Comparison of ENCODE assay signal across 19 mouse cellular contexts in genomic region chr17:3157016-3157415, GRCm38 (mm10). TPM values are rescaled to one million over a fixed set of nuclear protein-coding genes. Genes with fewer than 3 reads are reported as not detected.
DNase-seq lines count a peak whose midpoint lies in the region; ATAC-seq and TF ChIP-seq lines count a peak whose summit lies in the region.
"Had no signal": no experiment of that assay in that cellular context is flagged by ENCODE, and none has a peak within 500 bp of the region (broad histone marks: within the 10 kb centered on the region; RNA-seq: fewer than 3 reads in every experiment).

No protein-coding gene starts in this region.

- in situ Hi-C loops in ES-E14 (cut with MboI; ENCODE audit: low sequenced_read_pairs in 2 of 2, unreplicated experiment in 2 of 2) = no loop called here

- H3K9ac ChIP-seq in ES-E14 (ENCODE audit: insufficient read depth, low read depth, low read length, poor library complexity, severe bottlenecking) = peak overlapping the region; percentile 48; the same call in 1 of the 2 replicates
- H3K9ac ChIP-seq: embryonic facial prominence, embryonic 12.5 days; forebrain, embryonic 15.5 days; hindbrain, embryonic 13.5 days had no signal

- no peak for DNase-seq in testis, postnatal 14 days (ENCODE audit: low spot score)
- no peak for DNase-seq in ES-E14 (ENCODE audit: low read depth, low spot score)
- no peak for DNase-seq in adrenal gland, postnatal 4 days (ENCODE audit: low spot score in 2 of 2)
- DNase-seq in natural killer cell, adult 2 months (ENCODE audit: low spot score in 2 of 2) = no peak
- no peak for DNase-seq in adrenal gland, postnatal 10 days
- DNase-seq: adrenal gland, postnatal 14 days; cerebellum, adult 11 months; cerebellum, adult 9-10 months; gastrocnemius, postnatal 36 days; heart, adult 18-20 months; heart, postnatal 10 days; heart, postnatal 4 days had no signal

- 0 out of 2 replicates have a peak, but pooled peaks have one; percentile 4 for ATAC-seq in granulocyte monocyte progenitor cell, adult 5-6 weeks (replicated peaks; ENCODE audit: poor library complexity, severe bottlenecking)
- ATAC-seq: forebrain, embryonic 15.5 days; intestine, embryonic 16.5 days had no signal

- H3K9me3 ChIP-seq in ES-E14 (ENCODE audit: control insufficient read depth, insufficient read depth, low read depth, low read length) = no peaks in the 10 kb centered on the region
- H3K9me3 ChIP-seq: embryonic facial prominence, embryonic 12.5 days; forebrain, embryonic 15.5 days; heart, embryonic 10.5 days; hindbrain, embryonic 13.5 days had no signal

- TF ChIP-seq CTCF in testis, adult 2 months (IDR thresholded peaks at IDR 0.05; ENCODE audit: control insufficient read depth, insufficient read depth, insufficient replicate concordance, low read depth, low read length) = no peak

- H3K36me3 ChIP-seq in testis, adult 2 months (ENCODE audit: control insufficient read depth, insufficient read depth, low read length) = no peaks in the 10 kb centered on the region
- H3K36me3 ChIP-seq in ES-E14 (ENCODE audit: control insufficient read depth, insufficient read depth, low read length, poor library complexity, severe bottlenecking) = peaks cover 3% of the 10 kb centered on the region

- no peak for TF ChIP-seq POLR2A in testis, adult 2 months (IDR thresholded peaks at IDR 0.05; ENCODE audit: control insufficient read depth, low read depth, low read length)

- H3K4me3 ChIP-seq in testis, adult 2 months (ENCODE audit: control insufficient read depth, low read depth, low read length) = peak overlapping the region; percentile 80
- peak overlapping the region in 1 of 2 experiments; percentile 52; a peak in 2 of 4 replicates for H3K4me3 ChIP-seq in ES-E14 (ENCODE audit: insufficient read depth in 1 of 2, low read depth in 1 of 2, low read length in 2 of 2, poor library complexity in 1 of 2, severe bottlenecking in 1 of 2)
- H3K4me3 ChIP-seq: embryonic facial prominence, embryonic 12.5 days; forebrain, embryonic 15.5 days; heart, embryonic 10.5 days; hindbrain, embryonic 13.5 days had no signal

- H3K27ac ChIP-seq in testis, adult 2 months (ENCODE audit: control insufficient read depth, insufficient read depth, low read depth, low read length) = no peak overlapping the region; the same call in 1 of the 2 replicates
- H3K27ac ChIP-seq in ES-E14 (ENCODE audit: insufficient read depth, low read depth, low read length, poor library complexity, severe bottlenecking) = peak overlapping the region; percentile 90; the same call in 1 of the 2 replicates
- H3K27ac ChIP-seq: embryonic facial prominence, embryonic 12.5 days; forebrain, embryonic 15.5 days; heart, embryonic 10.5 days; hindbrain, embryonic 13.5 days had no signal

- H3K4me1 ChIP-seq in testis, adult 2 months (ENCODE audit: control insufficient read depth, insufficient read depth, low read length) = no peaks in the 10 kb centered on the region
- H3K4me1 ChIP-seq in ES-E14 (ENCODE audit: control insufficient read depth in 2 of 2, insufficient read depth in 2 of 2, low read length in 2 of 2, poor library complexity in 1 of 2) = peaks cover 5 to 8% of the 10 kb centered on the region in 2 experiments; a peak in 3 of 4 replicates
- H3K4me1 ChIP-seq: embryonic facial prominence, embryonic 12.5 days; forebrain, embryonic 15.5 days; heart, embryonic 10.5 days; hindbrain, embryonic 13.5 days had no signal

- no peaks in the 10 kb centered on the region for H3K27me3 ChIP-seq in testis, adult 2 months (ENCODE audit: control insufficient read depth, insufficient read depth, low read length)
- H3K27me3 ChIP-seq: embryonic facial prominence, embryonic 12.5 days; forebrain, embryonic 15.5 days; hindbrain, embryonic 13.5 days had no signal

TF ChIP-seq in ES-E14, 5 proteins besides CTCF, POLR2A, EP300 and RAD21:
- no peak for TF ChIP-seq HCFC1 (IDR thresholded peaks at IDR 0.05; ENCODE audit: borderline replicate concordance, insufficient read depth, low read length)
- TF ChIP-seq CHD2 (IDR thresholded peaks at IDR 0.05; ENCODE audit: low read depth, low read length) = no peak
- TF ChIP-seq ZC3H11A (IDR thresholded peaks at IDR 0.05; ENCODE audit: borderline replicate concordance, low read depth, low read length) = no peak
- TF ChIP-seq MAFK (IDR thresholded peaks at IDR 0.05; ENCODE audit: insufficient read depth, low read depth, low read length) = no peak
- no peak for TF ChIP-seq ZNF384 (IDR thresholded peaks at IDR 0.05; ENCODE audit: low read depth, low read length)

RNA-seq across cellular contexts. Expression of gene Scaf8, which starts 42.2 kb away (rescaled TPM):
- polyA plus RNA-seq in testis, adult 2 months (2012; rRNA removed) = 12.9 and 15.6 TPM in 2 replicates
- 51.3 and 57.1 TPM in 2 replicates for total RNA-seq in ES-E14 (2012; rRNA removed)
- total RNA-seq in granulocyte monocyte progenitor cell, adult 5-6 weeks (2014; fragmentation: Nextera tagmentation) = 38.8 and 42.9 TPM in 2 replicates
- 25.8 and 31.5 TPM in 2 replicates for total RNA-seq in granulocyte monocyte progenitor cell, adult 5-6 weeks (2017)
- 10 to 100 TPM; 57.3 to 60.4 TPM for total RNA-seq in adrenal gland, postnatal 4 days (2021)
- 10 to 100 TPM; 37.8 to 43.7 TPM for total RNA-seq in adrenal gland, postnatal 10 days (2021)
